Mouse (Mus musculus): ENCODE results near the gene St6galnac1. TPM values are rescaled to one million over a fixed set of nuclear protein-coding genes. Genes with fewer than 3 reads are reported as not detected.

The St6galnac1 gene
- polyA plus RNA-seq, 1 experiment from 2014 or later, result not detected

DNA sequence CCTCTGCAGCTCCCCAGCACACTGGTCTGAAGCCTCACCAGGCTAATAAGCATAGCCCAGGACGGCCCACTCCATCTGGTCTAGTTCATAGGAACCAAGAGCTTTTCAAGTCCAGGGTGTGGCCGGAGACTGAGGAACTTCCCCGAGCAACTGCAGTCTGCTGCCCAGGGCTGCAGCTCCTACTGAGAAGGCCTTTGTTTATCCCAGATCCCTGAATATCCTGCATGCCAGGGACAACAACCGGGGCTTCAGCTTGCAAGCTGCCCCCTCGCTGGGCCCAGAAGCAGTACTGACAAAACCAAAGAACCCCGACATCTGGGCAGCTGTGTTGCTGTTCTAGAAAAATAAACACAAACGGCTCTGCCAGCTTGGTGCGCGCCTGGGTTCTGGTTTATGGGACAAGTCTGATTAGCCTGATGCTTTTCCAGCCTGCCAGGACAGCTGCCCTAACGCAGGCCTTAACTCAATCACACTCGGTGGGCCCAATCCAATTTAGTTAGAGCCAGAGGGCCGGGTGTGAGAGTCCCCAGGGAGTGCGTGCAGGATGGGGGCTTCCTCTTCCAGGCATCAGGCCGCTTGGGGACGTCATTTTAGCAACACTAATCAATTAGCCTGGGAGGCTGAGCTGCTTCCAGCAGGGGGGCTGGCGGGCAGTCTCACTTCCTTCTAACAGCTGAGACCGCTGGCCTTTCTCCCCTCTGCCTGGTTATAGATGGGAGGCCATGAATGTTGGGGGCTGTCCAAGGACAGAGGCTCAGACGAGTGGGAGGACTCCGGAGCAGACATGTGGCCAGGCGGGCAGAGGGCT lies 39.0 kb upstream of the St6galnac1 start:
- Histone ChIP-seq H3K4me1 (replicated peaks) (peaks cover 60% of the 10 kb centered on the region), H3K36me3 (no peaks in the 10 kb centered on the region), H3K9me3 (no peaks in the 10 kb centered on the region), H3K27me3 (peaks cover 4% of the 10 kb centered on the region; the same call in 1 of the 2 replicates), H3K4me3 (replicated peaks) (no peak overlapping the region), H3K9ac (replicated peaks) (peak overlapping the region; percentile 42; the same call in 1 of the 2 replicates), H3K27ac (peak overlapping the region; percentile 93), H3K4me2 (peak overlapping the region; percentile 28)
- no peak for ATAC-seq (ENCODE audit: insufficient number of reproducible peaks, insufficient read depth, low FRiP score, low TSS enrichment, low read depth)
- 7% methylated on average over 20 of the region's 20 CpGs for WGBS

DNA sequence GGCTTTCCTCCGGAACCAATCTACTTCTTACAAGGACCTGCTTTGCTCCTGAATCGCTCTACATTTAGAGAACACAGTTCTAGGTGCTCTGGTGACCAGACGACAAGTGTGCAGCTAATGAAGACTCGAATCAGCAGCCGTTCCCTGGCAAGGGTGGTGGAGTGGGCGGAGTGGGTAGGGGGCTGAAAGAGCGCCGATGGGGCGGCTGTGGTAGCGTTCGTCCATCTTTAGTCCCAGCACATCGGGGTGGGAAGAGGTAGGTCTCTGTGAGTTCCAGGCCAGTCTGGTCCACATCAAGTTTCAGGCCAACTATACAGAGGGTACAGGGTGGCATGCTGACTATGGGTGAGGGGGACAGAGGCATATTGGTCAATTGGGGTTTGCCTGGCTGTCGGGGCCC lies 38.3 kb upstream of the St6galnac1 start:
- Histone ChIP-seq H3K27me3 (peaks cover 5% of the 10 kb centered on the region; the same call in 1 of the 2 replicates), H3K9ac (replicated peaks) (peak overlapping the region; percentile 42; the same call in 1 of the 2 replicates), H3K4me3 (replicated peaks) (no peak overlapping the region), H3K4me2 (peak overlapping the region; percentile 10), H3K36me3 (no peaks in the 10 kb centered on the region), H3K4me1 (replicated peaks) (peaks cover 54% of the 10 kb centered on the region), H3K9me3 (no peaks in the 10 kb centered on the region), H3K27ac (peak overlapping the region; percentile 93)
- WGBS, result 74% methylated on average over 13 of the region's 13 CpGs
- ATAC-seq (ENCODE audit: insufficient number of reproducible peaks, insufficient read depth, low FRiP score, low TSS enrichment, low read depth), result no peak

DNA sequence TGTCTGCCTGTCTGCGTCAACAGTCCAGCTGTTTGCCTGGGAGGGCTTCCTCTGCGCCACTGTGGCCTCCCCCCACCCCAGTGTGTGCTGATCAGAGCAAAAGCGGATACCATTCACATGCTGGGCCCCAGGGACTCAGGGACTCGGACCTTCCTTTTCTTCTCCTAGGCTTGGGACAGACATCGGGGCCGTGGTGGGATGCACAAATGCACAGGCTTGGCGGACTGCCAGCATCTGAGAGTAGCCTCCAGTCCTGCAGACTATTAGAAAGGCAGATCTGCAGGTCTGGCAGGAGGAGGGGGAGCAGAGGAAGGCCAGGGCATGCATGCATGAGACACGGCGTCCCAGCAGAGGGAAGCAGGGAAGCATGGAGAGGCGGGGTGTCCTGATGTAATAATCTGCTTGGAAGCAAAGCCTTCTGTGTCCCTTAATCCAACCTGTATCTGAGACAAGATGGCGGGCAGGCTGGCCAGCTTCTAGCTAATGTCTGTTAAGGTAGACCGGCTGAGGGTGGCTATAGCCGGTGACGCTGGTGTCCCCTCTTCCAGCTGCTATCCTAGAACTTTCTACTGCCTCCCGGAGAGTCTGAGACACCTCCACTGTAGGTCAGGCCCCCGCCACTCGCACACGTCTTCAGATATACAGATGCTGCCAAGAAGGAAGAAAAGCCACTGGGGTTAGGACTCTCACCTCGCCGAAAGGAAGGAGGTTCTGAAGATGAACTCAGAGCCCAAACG lies 37.7 kb upstream of the St6galnac1 start:
- ATAC-seq (ENCODE audit: insufficient number of reproducible peaks, insufficient read depth, low FRiP score, low TSS enrichment, low read depth), result peak; percentile 21; the same call in 1 of the 2 replicates
- H3K9ac ChIP-seq (replicated peaks), result no peak overlapping the region
- peak overlapping the region; percentile 18; the same call in 1 of the 2 replicates for H3K4me2 ChIP-seq
- no peak overlapping the region for H3K4me3 ChIP-seq (replicated peaks)
- H3K9me3 ChIP-seq, result no peaks in the 10 kb centered on the region
- 50% methylated on average over 21 of the region's 21 CpGs for WGBS
- peaks cover 5% of the 10 kb centered on the region; the same call in 1 of the 2 replicates for H3K27me3 ChIP-seq
- H3K27ac ChIP-seq, result peak overlapping the region; percentile 93
- H3K36me3 ChIP-seq, result no peaks in the 10 kb centered on the region
- peaks cover 55% of the 10 kb centered on the region for H3K4me1 ChIP-seq (replicated peaks)

DNA sequence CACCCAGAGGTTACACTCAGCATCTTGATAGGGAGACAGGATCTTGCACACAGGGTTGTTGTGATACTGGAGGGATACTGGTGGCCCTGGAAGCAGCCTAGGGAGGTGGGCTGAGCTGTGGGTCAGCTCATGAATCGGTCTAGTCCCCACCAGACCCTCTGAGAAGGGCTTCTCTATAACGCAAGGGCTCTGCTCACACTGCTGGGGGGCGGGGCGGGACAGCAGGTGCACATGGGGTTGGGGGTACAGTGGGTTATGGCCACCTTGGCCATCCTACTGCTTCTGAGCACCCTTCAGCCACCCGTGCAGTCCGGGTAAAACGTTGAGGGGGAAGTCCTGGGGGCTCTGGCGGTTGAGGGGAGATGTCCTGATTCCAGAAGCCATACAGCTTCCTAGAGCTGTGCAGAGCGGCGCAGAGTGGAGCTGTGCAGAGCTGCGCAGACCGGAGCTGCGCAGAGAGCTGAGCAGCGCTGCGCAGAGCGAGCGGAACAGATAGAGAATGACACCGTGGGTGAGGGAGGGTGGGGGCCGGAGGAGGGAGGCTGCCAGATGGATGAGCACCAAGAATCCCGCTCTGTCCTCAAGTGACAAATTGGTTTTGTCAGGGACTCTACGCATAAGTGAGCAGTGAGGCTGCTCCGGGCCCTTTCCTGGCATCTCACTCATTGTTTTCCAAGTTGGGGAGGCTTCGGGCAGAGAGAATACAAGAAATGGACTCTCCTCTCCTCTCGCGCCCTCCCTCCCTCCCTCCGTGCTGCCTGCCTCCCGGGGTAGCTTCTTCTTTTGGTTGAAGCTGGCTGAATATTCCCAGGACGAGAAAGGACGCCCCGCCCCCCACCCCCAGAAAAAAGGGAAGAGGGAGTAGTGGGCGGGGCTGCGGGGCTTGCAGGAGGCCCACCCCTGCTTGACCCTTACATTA lies 35.9 kb upstream of the St6galnac1 start:
- peak overlapping the region; percentile 68 for H3K4me2 ChIP-seq
- H3K4me1 ChIP-seq (replicated peaks), result peaks cover 58% of the 10 kb centered on the region
- 7% methylated on average over 32 of the region's 32 CpGs for WGBS
- peaks cover 5% of the 10 kb centered on the region; the same call in 1 of the 2 replicates for H3K27me3 ChIP-seq
- peak overlapping the region; percentile 39 for H3K4me3 ChIP-seq (replicated peaks)
- no peaks in the 10 kb centered on the region for H3K9me3 ChIP-seq
- H3K27ac ChIP-seq, result peak overlapping the region; percentile 56; the same call in 1 of the 2 replicates
- peak overlapping the region; percentile 40 for H3K9ac ChIP-seq (replicated peaks)
- 0 out of 2 replicates have a peak, but pooled peaks have one; percentile 48 for ATAC-seq (ENCODE audit: insufficient number of reproducible peaks, insufficient read depth, low FRiP score, low TSS enrichment, low read depth)
- no peaks in the 10 kb centered on the region for H3K36me3 ChIP-seq

DNA sequence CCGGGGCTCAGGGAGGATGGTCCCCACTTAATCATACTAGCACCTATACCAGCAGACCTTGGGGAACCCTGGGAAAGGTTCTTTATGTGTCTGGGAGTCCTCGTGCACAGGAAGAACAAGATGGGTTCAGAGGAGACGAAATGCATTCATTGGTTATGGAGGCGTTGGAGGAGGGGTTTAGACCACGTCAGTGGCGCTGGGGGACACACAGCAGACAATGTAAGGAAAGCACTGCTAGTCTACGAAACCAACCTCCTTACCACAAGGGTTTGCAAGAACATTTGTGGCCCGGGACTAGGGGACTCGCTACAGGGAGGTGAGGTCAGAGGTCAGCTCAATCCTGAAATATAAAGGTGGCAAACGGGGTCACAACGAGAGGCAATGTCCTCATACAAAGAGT lies 35.2 kb upstream of the St6galnac1 start:
- H3K4me1 ChIP-seq (replicated peaks), result peaks cover 57% of the 10 kb centered on the region
- H3K9me3 ChIP-seq, result no peaks in the 10 kb centered on the region
- no peak overlapping the region; the same call in 1 of the 2 replicates for H3K4me2 ChIP-seq
- no peak overlapping the region for H3K9ac ChIP-seq (replicated peaks)
- H3K27me3 ChIP-seq, result peaks cover 5% of the 10 kb centered on the region; the same call in 1 of the 2 replicates
- WGBS, result 65% methylated on average over 11 of the region's 11 CpGs
- no peaks in the 10 kb centered on the region for H3K36me3 ChIP-seq
- no peak overlapping the region for H3K4me3 ChIP-seq (replicated peaks)
- ATAC-seq (ENCODE audit: insufficient number of reproducible peaks, insufficient read depth, low FRiP score, low TSS enrichment, low read depth), result no peak
- no peak overlapping the region for H3K27ac ChIP-seq

DNA sequence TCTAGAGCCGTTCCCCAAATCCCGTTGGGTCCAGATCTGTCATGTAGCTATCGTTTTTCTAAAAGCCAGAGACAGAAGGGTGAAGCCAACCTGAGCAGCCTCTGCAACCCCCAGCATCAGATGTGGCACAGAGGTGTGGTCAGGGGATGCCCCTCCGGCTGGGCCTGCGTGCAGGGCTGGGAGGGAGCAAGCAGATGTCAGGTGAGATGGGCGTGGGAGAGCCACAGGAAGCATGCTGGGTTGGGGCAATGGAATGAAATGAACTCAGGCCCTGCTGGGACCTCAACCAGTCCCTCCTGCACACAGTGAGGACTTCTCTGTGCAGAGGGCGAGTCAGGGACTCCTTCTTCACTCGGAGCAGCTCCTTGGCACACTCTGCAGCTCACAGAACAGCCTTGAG lies 34.2 kb upstream of the St6galnac1 start:
- 82% methylated on average over 8 of the region's 8 CpGs for WGBS
- peaks cover 5% of the 10 kb centered on the region; the same call in 1 of the 2 replicates for H3K27me3 ChIP-seq
- H3K27ac ChIP-seq, result no peak overlapping the region
- no peak overlapping the region for H3K4me3 ChIP-seq (replicated peaks)
- no peak overlapping the region for H3K9ac ChIP-seq (replicated peaks)
- H3K4me2 ChIP-seq, result no peak overlapping the region
- H3K9me3 ChIP-seq, result no peaks in the 10 kb centered on the region
- peaks cover 47% of the 10 kb centered on the region for H3K4me1 ChIP-seq (replicated peaks)
- H3K36me3 ChIP-seq, result no peaks in the 10 kb centered on the region
- no peak for ATAC-seq (ENCODE audit: insufficient number of reproducible peaks, insufficient read depth, low FRiP score, low TSS enrichment, low read depth)

DNA sequence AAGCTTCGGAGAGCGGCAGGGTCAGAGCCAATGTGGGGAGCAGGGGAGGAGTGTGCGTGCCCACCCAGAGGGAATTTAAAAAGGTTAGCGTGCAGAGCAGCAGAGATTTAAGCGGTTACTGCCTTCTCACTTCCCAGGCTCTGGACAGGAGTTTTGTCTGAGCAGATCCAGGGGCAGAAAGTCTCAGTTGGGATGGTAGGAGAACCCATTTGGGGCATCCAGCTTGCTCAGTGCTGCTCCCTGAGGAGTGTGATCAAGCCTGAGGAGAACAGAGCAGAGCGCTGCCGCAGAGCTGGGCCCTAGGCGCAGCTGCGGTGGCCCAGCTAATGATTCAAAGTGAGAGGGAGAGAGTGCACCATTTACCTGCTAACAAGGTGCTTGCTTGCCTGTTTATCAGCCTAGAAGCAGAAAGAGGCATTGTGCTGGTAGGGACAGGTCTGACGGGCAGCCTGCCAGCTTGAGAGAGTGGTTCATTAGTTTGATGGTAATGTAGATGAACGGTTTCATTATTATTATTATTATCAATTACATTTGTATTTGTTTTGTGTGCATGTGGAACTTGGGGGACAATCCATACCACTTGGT lies 33.6 kb upstream of the St6galnac1 start:
- Histone ChIP-seq H3K36me3 (no peaks in the 10 kb centered on the region), H3K4me1 (replicated peaks) (peaks cover 41% of the 10 kb centered on the region), H3K4me3 (replicated peaks) (no peak overlapping the region), H3K4me2 (no peak overlapping the region), H3K9ac (replicated peaks) (no peak overlapping the region), H3K27ac (no peak overlapping the region), H3K27me3 (peaks cover 5% of the 10 kb centered on the region; the same call in 1 of the 2 replicates), H3K9me3 (no peaks in the 10 kb centered on the region)
- ATAC-seq (ENCODE audit: insufficient number of reproducible peaks, insufficient read depth, low FRiP score, low TSS enrichment, low read depth), result no peak
- WGBS, result 83% methylated on average over 11 of the region's 11 CpGs

DNA sequence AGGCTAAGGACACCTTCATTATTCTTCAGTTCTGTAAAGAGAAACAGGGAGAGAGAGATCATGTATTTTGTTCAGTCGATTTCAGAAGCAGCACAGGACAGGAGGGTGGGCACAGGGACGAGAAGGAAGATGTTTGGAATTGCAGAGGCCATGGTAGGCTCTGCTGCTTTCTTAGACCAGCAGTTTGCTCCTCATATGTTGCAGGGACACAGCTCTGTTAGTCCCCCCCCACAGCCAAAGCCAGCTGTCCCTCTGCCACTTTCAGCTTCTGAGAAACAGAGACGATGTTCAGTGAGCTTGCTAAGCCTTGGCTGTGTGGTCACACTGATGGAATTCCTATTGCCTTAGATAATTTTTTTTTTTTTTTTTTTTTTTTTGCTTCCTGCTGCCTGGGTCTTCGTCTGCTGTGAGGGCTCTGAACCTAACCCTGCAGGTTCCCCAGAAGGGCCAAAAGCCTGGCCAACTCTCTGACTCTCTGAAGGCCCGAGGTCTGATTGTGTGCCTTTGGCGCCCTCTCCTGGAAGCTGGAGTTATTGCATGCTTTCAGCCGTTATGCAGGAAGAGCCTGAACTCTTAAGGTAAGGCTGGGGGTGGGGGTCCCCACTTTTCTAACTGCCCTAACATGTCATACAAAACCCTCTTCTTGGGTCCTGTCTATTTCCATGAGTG lies 32.8 kb upstream of the St6galnac1 start:
- Histone ChIP-seq H3K9me3 (no peaks in the 10 kb centered on the region), H3K9ac (replicated peaks) (no peak overlapping the region), H3K4me2 (no peak overlapping the region), H3K4me3 (replicated peaks) (no peak overlapping the region), H3K4me1 (replicated peaks) (peaks cover 33% of the 10 kb centered on the region), H3K27ac (0 out of 2 replicates have a peak overlapping the region, but pooled peaks have one; percentile 41), H3K27me3 (peaks cover 5% of the 10 kb centered on the region; the same call in 1 of the 2 replicates), H3K36me3 (no peaks in the 10 kb centered on the region)
- no peak for ATAC-seq (ENCODE audit: insufficient number of reproducible peaks, insufficient read depth, low FRiP score, low TSS enrichment, low read depth)
- WGBS, result 31% methylated on average over 7 of the region's 7 CpGs

DNA sequence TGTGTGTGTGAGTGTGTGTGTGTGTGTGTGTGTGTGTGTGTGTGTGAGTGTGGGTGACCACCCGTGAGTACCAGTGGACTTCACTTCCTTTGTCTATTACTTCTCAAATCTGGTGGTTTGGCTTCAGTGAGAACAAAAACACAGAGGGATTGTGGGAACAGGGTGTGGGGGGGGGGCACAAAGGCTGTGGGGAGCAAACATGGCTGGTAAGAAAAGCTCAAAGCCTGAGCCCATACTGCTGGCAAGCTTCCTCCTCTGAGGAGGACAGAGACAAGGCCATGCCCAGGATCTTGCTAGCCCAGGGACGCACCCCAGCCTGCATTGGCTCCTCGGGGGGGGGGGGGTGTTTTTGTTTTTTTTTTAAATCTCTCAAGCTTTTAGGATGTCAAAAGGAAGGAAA lies 32.2 kb upstream of the St6galnac1 start:
- WGBS, result 77% methylated on average over 3 of the region's 3 CpGs
- Histone ChIP-seq H3K4me3 (replicated peaks) (no peak overlapping the region), H3K27ac (no peak overlapping the region), H3K9me3 (no peaks in the 10 kb centered on the region), H3K4me2 (no peak overlapping the region), H3K27me3 (peaks cover 5% of the 10 kb centered on the region; the same call in 1 of the 2 replicates), H3K4me1 (replicated peaks) (peaks cover 27% of the 10 kb centered on the region), H3K9ac (replicated peaks) (no peak overlapping the region), H3K36me3 (no peaks in the 10 kb centered on the region)
- no peak for ATAC-seq (ENCODE audit: insufficient number of reproducible peaks, insufficient read depth, low FRiP score, low TSS enrichment, low read depth)

DNA sequence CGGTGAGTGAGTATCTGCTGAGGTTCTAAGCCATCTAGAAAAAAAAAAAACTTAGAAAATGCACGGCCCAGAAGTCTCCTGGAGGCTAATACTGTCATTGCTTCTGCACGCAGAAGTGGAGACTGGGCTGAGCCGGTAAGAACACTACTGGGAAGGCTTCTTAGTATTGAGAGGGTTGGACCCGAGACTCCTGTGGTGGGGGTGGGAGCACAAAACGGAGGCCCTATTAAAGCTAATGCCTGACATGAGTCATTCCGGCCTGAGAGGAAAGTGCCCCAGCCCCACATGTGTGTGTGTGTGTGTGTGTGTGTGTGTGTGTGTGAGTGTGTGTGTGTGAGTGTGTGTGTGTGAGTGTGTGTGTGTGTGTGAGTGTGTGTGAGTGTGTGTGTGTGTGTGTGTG lies 31.8 kb upstream of the St6galnac1 start:
- no peak for ATAC-seq (ENCODE audit: insufficient number of reproducible peaks, insufficient read depth, low FRiP score, low TSS enrichment, low read depth)
- Histone ChIP-seq H3K9ac (replicated peaks) (no peak overlapping the region), H3K4me3 (replicated peaks) (no peak overlapping the region), H3K4me2 (no peak overlapping the region), H3K27ac (no peak overlapping the region), H3K27me3 (peaks cover 5% of the 10 kb centered on the region; the same call in 1 of the 2 replicates), H3K4me1 (replicated peaks) (peaks cover 23% of the 10 kb centered on the region), H3K9me3 (no peaks in the 10 kb centered on the region), H3K36me3 (no peaks in the 10 kb centered on the region)
- WGBS, result 58% methylated on average over 7 of the region's 7 CpGs

All from limb, embryonic 12.5 days (tissue).